8 mouse cellular contexts compared by ENCODE assay signal in the genomic region with DNA sequence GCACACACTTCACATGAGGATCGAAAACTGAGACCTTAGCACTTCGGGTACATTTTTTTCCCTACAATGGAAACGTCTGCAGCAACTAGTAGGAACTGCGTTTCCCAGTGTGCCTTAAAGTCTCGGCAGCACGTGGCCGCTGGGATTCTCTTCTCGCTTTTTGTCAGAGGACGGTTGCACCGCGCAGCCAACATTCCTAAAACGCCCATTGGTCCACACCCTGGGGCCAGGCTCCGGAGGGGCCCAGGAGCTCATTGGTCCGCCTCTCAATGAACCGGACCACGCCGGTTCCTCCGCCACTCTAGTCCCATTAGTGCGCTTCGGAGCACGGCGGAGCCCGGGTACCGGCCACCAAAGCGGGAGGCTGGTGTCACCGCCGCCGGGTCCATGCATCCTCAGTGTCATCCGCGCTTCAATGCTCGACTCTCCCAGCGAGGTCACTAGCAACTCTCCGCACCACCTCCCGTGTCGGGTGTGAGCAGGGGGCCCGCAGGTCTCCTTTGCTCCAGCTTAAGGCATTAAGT. TPM values are rescaled to one million over a fixed set of nuclear protein-coding genes. Genes with fewer than 3 reads are reported as not detected.
DNase-seq lines count a peak whose midpoint lies in the region; ATAC-seq and TF ChIP-seq lines count a peak whose summit lies in the region.

No protein-coding gene starts in this region.

- H3K4me3 ChIP-seq in forebrain, embryonic 13.5 days: peak overlapping the region; percentile 98
- H3K4me3 ChIP-seq in heart, postnatal 0 days (ENCODE audit: low read depth, low read length): peak overlapping the region; percentile 99
- H3K4me3 ChIP-seq in liver, embryonic 15.5 days (replicated peaks): peak overlapping the region; percentile 94
- peak overlapping the region; percentile 99 for H3K4me3 ChIP-seq in neural tube, embryonic 11.5 days (ENCODE audit: low read depth, low read length)

- TF ChIP-seq CTCF in heart, postnatal 0 days (IDR thresholded peaks at IDR 0.05; ENCODE audit: low read depth): no peak

- H3K9me3 ChIP-seq in forebrain, embryonic 13.5 days (replicated peaks): no peaks in the 10 kb centered on the region
- no peaks in the 10 kb centered on the region for H3K9me3 ChIP-seq in heart, postnatal 0 days (replicated peaks; ENCODE audit: control insufficient read depth, low read length)
- no peaks in the 10 kb centered on the region for H3K9me3 ChIP-seq in liver, embryonic 15.5 days (replicated peaks)
- no peaks in the 10 kb centered on the region for H3K9me3 ChIP-seq in neural tube, embryonic 11.5 days (ENCODE audit: control insufficient read depth, low read length)

- H3K9ac ChIP-seq in forebrain, embryonic 13.5 days: peak overlapping the region; percentile 97
- H3K9ac ChIP-seq in heart, postnatal 0 days (replicated peaks; ENCODE audit: low read depth, low read length): peak overlapping the region; percentile 98
- peak overlapping the region; percentile 97 for H3K9ac ChIP-seq in liver, embryonic 15.5 days
- peak overlapping the region; percentile 96 for H3K9ac ChIP-seq in neural tube, embryonic 11.5 days (ENCODE audit: low read length)

- peak; percentile 76 for ATAC-seq in forebrain, embryonic 13.5 days
- ATAC-seq in heart, postnatal 0 days (ENCODE audit: insufficient read depth, low read depth): peak; percentile 84
- ATAC-seq in liver, embryonic 15.5 days (ENCODE audit: insufficient read depth): peak; percentile 77
- ATAC-seq in neural tube, embryonic 11.5 days (ENCODE audit: insufficient read depth, low FRiP score, low TSS enrichment): peak; percentile 80

- TF ChIP-seq EP300 in heart, postnatal 0 days (IDR thresholded peaks at IDR 0.05; ENCODE audit: low read depth): no peak

- H3K4me2 ChIP-seq in forebrain, embryonic 13.5 days: peak overlapping the region; percentile 76
- peak overlapping the region; percentile 97 for H3K4me2 ChIP-seq in heart, postnatal 0 days (ENCODE audit: low read depth, low read length)
- H3K4me2 ChIP-seq in liver, embryonic 15.5 days: peak overlapping the region; percentile 82
- H3K4me2 ChIP-seq in neural tube, embryonic 11.5 days (ENCODE audit: low read depth): peak overlapping the region; percentile 50

- under 1% methylated on average over 36 of the region's 36 CpGs for WGBS in forebrain, embryonic 13.5 days
- WGBS in heart, postnatal 0 days: under 1% methylated on average over 36 of the region's 36 CpGs
- WGBS in liver, embryonic 15.5 days (ENCODE audit: insufficient replicate concordance): under 1% methylated on average over 36 of the region's 36 CpGs
- under 1% methylated on average over 36 of the region's 36 CpGs for WGBS in neural tube, embryonic 11.5 days

- peak overlapping the region; percentile 89 for H3K27ac ChIP-seq in forebrain, embryonic 13.5 days
- peak overlapping the region; percentile 94 for H3K27ac ChIP-seq in heart, postnatal 0 days (ENCODE audit: low read depth)
- peak overlapping the region; percentile 91 for H3K27ac ChIP-seq in liver, embryonic 15.5 days (replicated peaks)
- H3K27ac ChIP-seq in neural tube, embryonic 11.5 days (ENCODE audit: low read depth, low read length): peak overlapping the region; percentile 84

- no peaks in the 10 kb centered on the region for H3K27me3 ChIP-seq in forebrain, embryonic 13.5 days
- no peaks in the 10 kb centered on the region for H3K27me3 ChIP-seq in heart, postnatal 0 days (ENCODE audit: control insufficient read depth, insufficient read depth, low read length)
- H3K27me3 ChIP-seq in liver, embryonic 15.5 days: no peaks in the 10 kb centered on the region
- H3K27me3 ChIP-seq in neural tube, embryonic 11.5 days (ENCODE audit: control insufficient read depth, insufficient read depth, low read length): no peaks in the 10 kb centered on the region

- H3K36me3 ChIP-seq in forebrain, embryonic 13.5 days (ENCODE audit: poor library complexity, severe bottlenecking): no peaks in the 10 kb centered on the region
- H3K36me3 ChIP-seq in heart, postnatal 0 days (replicated peaks; ENCODE audit: control insufficient read depth, insufficient read depth, low read length): no peaks in the 10 kb centered on the region
- H3K36me3 ChIP-seq in liver, embryonic 15.5 days (replicated peaks): peaks cover 6% of the 10 kb centered on the region
- no peaks in the 10 kb centered on the region for H3K36me3 ChIP-seq in neural tube, embryonic 11.5 days (ENCODE audit: control insufficient read depth, insufficient read depth, low read length)

- DNase-seq in ES-CJ7 (ENCODE audit: low read depth, low spot score): peak; percentile 92
- DNase-seq in c-Kit-positive CD71-positive TER-119-positive erythroid progenitor cells, embryonic 14.5 days (ENCODE audit: low spot score): peak; percentile 87
- DNase-seq in heart, postnatal 0 days (ENCODE audit: low spot score): peak; percentile 90
- DNase-seq in kidney, postnatal 4 days: peak; percentile 83 to 91
- peak; percentile 91 for DNase-seq in neural tube, embryonic 11.5 days (ENCODE audit: low spot score)
- peak; percentile 84 for DNase-seq in telencephalon, adult 2 months (ENCODE audit: low read depth, low spot score)

- H3K4me1 ChIP-seq in forebrain, embryonic 13.5 days: peaks cover 38% of the 10 kb centered on the region
- H3K4me1 ChIP-seq in heart, postnatal 0 days (ENCODE audit: control insufficient read depth, insufficient read depth): peaks cover 15% of the 10 kb centered on the region
- H3K4me1 ChIP-seq in liver, embryonic 15.5 days (replicated peaks): peaks cover 49% of the 10 kb centered on the region
- peaks cover 8% of the 10 kb centered on the region; the same call in 1 of the 2 replicates for H3K4me1 ChIP-seq in neural tube, embryonic 11.5 days (ENCODE audit: control insufficient read depth, insufficient read depth, low read length)

RNA-seq across cellular contexts. Expression of a gene that starts 1.3 kb away (rescaled TPM):
- 53.4 and 55.9 TPM in 2 replicates for polyA plus RNA-seq in forebrain, embryonic 13.5 days (2015; fragmentation: Nextera tagmentation; extraction: Ambion mirVana)
- total RNA-seq in heart, postnatal 0 days (2014; rRNA removed; ENCODE audit: low replicate concordance): 38.9 and 48.5 TPM in 2 replicates
- polyA plus RNA-seq in heart, postnatal 0 days (2015; fragmentation: Nextera tagmentation; extraction: Ambion mirVana): 23.1 and 25.8 TPM in 2 replicates
- 40.8 and 41.9 TPM in 2 replicates for polyA plus RNA-seq in liver, embryonic 15.5 days (2015; fragmentation: Nextera tagmentation; extraction: Ambion mirVana)
- 94.8 and 97.9 TPM in 2 replicates for polyA plus RNA-seq in neural tube, embryonic 11.5 days (2014; fragmentation: Nextera tagmentation; extraction: Ambion mirVana)

RNA-seq across cellular contexts. Expression of a gene that starts 38.7 kb away (rescaled TPM):
- 11.2 and 11.3 TPM in 2 replicates for polyA plus RNA-seq in forebrain, embryonic 13.5 days (2015; fragmentation: Nextera tagmentation; extraction: Ambion mirVana)
- 7.3 and 11.6 TPM in 2 replicates for total RNA-seq in heart, postnatal 0 days (2014; rRNA removed; ENCODE audit: low replicate concordance)
- polyA plus RNA-seq in heart, postnatal 0 days (2015; fragmentation: Nextera tagmentation; extraction: Ambion mirVana): 3.1 and 3.7 TPM in 2 replicates
- polyA plus RNA-seq in liver, embryonic 15.5 days (2015; fragmentation: Nextera tagmentation; extraction: Ambion mirVana): 2.9 and 3.5 TPM in 2 replicates
- 8.2 and 9.0 TPM in 2 replicates for polyA plus RNA-seq in neural tube, embryonic 11.5 days (2014; fragmentation: Nextera tagmentation; extraction: Ambion mirVana)

RNA-seq across cellular contexts. Expression of a gene that starts 42.8 kb away (rescaled TPM):
- polyA plus RNA-seq in forebrain, embryonic 13.5 days (2015; fragmentation: Nextera tagmentation; extraction: Ambion mirVana): 116 and 122 TPM in 2 replicates
- 25.7 and 55.0 TPM in 2 replicates for total RNA-seq in heart, postnatal 0 days (2014; rRNA removed; ENCODE audit: low replicate concordance)
- polyA plus RNA-seq in heart, postnatal 0 days (2015; fragmentation: Nextera tagmentation; extraction: Ambion mirVana): 66.1 and 71.3 TPM in 2 replicates
- polyA plus RNA-seq in liver, embryonic 15.5 days (2015; fragmentation: Nextera tagmentation; extraction: Ambion mirVana): 24.7 and 25.5 TPM in 2 replicates
- 137 and 141 TPM in 2 replicates for polyA plus RNA-seq in neural tube, embryonic 11.5 days (2014; fragmentation: Nextera tagmentation; extraction: Ambion mirVana)

RNA-seq across cellular contexts. Expression of a gene that starts 53.9 kb away (rescaled TPM):
- 80.9 and 84.4 TPM in 2 replicates for polyA plus RNA-seq in forebrain, embryonic 13.5 days (2015; fragmentation: Nextera tagmentation; extraction: Ambion mirVana)
- 10.0 and 12.8 TPM in 2 replicates for total RNA-seq in heart, postnatal 0 days (2014; rRNA removed; ENCODE audit: low replicate concordance)
- polyA plus RNA-seq in heart, postnatal 0 days (2015; fragmentation: Nextera tagmentation; extraction: Ambion mirVana): 30.0 and 30.8 TPM in 2 replicates
- polyA plus RNA-seq in liver, embryonic 15.5 days (2015; fragmentation: Nextera tagmentation; extraction: Ambion mirVana): 28.0 and 32.8 TPM in 2 replicates
- polyA plus RNA-seq in neural tube, embryonic 11.5 days (2014; fragmentation: Nextera tagmentation; extraction: Ambion mirVana): 85.7 and 87.0 TPM in 2 replicates

Comparison
In these comparisons a context has a peak if more than half of its experiments do, and no peak if none do; other contexts are left out.
1. Peak in every context shown above with its lines: DNase-seq, ATAC-seq, H3K4me3 ChIP-seq and H3K27ac ChIP-seq.